8 mouse cellular contexts compared by ENCODE assay signal in the genomic region with DNA sequence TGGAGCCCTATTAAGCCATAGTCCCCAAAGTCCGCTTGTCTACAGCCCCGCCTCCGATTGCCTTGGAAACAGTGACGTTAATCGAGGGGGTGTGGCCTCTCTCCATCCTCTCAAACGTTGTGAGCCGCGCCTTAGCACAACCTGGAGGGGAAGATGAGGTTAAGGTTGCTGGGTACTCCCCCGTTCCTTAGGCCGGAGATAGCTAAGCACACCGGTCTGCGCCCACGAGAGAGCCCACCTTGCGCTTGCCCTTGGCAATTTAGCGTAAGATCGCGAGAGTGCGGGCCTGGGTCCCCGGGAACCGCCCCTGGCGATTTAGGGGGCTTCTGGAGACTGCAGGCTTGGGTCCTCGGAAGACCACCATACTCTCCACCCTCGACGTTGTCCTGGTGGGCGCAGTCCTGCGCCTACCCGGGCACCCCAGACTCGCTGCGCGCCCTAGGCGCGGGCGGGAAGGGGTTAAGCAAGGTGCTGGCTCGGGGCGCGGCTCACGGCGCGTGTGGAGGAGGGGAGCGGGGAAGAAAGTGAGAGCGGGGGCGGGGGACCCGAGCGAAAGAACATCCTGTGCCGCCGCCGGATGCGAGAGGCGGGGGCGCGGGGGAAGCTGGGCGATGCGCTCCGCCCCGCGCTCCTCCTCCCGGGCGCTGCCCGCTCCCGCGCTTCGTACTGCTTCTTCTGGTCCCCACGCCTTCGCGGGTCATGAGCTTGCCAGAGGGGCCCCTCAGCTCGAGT. TPM values are rescaled to one million over a fixed set of nuclear protein-coding genes. Genes with fewer than 3 reads are reported as not detected.
DNase-seq lines count a peak whose midpoint lies in the region; ATAC-seq and TF ChIP-seq lines count a peak whose summit lies in the region.

No protein-coding gene starts in this region.

- in situ Hi-C loops in ES-E14 (cut with MboI; ENCODE audit: low sequenced_read_pairs in 2 of 2, unreplicated experiment in 2 of 2) = no loop called here

- peak; percentile 65 to 73 for ATAC-seq in hematopoietic stem cell, adult 5-6 weeks (replicated peaks in 1 of 2; ENCODE audit: insufficient read depth in 1 of 2, low FRiP score in 2 of 2, low TSS enrichment in 1 of 2, low read depth in 1 of 2, poor library complexity in 2 of 2, severe bottlenecking in 2 of 2)
- peak; percentile 71 for ATAC-seq in lung, embryonic 14.5 days (ENCODE audit: insufficient read depth)
- peak; percentile 78 for ATAC-seq in neutrophil, adult 5-6 weeks (ENCODE audit: extremely low read depth, insufficient number of reproducible peaks, low FRiP score, poor library complexity, severe bottlenecking)

- under 1% methylated on average over 62 of the region's 66 CpGs for WGBS in lung, embryonic 14.5 days

- peaks cover 0 to 15% of the 10 kb centered on the region in 2 experiments; a peak in 2 of 4 replicates for H3K4me1 ChIP-seq in ES-E14 (ENCODE audit: control insufficient read depth in 2 of 2, insufficient read depth in 2 of 2, low read length in 2 of 2, poor library complexity in 1 of 2)
- H3K4me1 ChIP-seq in lung, embryonic 14.5 days (ENCODE audit: insufficient read depth) = peaks cover 9% of the 10 kb centered on the region; the same call in 1 of the 2 replicates

- no peaks in the 10 kb centered on the region for H3K9me3 ChIP-seq in ES-E14 (ENCODE audit: control insufficient read depth, insufficient read depth, low read depth, low read length)
- H3K9me3 ChIP-seq in lung, embryonic 14.5 days (ENCODE audit: low read depth, low read length) = no peaks in the 10 kb centered on the region

- peak; percentile 80 for DNase-seq in ES-E14 (ENCODE audit: low read depth, low spot score)
- peak; percentile 90 for DNase-seq in cerebellum, adult 11-12 months
- peak; percentile 80 for DNase-seq in forelimb bud, embryonic 11.5 days (ENCODE audit: low read depth, low spot score)
- peak; percentile 91 to 93 for DNase-seq in layer of hippocampus, adult 8-10 months (ENCODE audit: low spot score in 2 of 2)
- DNase-seq in lung, embryonic 14.5 days = peak; percentile 94
- DNase-seq in testis, postnatal 14 days (ENCODE audit: low spot score) = peak; percentile 87

- H3K27ac ChIP-seq in ES-E14 (ENCODE audit: insufficient read depth, low read depth, low read length, poor library complexity, severe bottlenecking) = peak overlapping the region; percentile 83
- H3K27ac ChIP-seq in lung, embryonic 14.5 days (ENCODE audit: low read depth) = peak overlapping the region; percentile 72

- no peaks in the 10 kb centered on the region for H3K27me3 ChIP-seq in lung, embryonic 14.5 days (ENCODE audit: insufficient read depth, low read length)

- peak overlapping the region; percentile 100 for H3K4me2 ChIP-seq in lung, embryonic 14.5 days

- H3K4me3 ChIP-seq in ES-E14 (ENCODE audit: insufficient read depth in 1 of 2, low read depth in 1 of 2, low read length in 2 of 2, poor library complexity in 1 of 2, severe bottlenecking in 1 of 2) = peak overlapping the region; percentile 71 to 81
- peak overlapping the region; percentile 69 for H3K4me3 ChIP-seq in lung, embryonic 14.5 days (ENCODE audit: low read depth, low read length)

- 0 out of 2 replicates have a peak, but pooled peaks have one; percentile 3 for TF ChIP-seq CTCF in lung, embryonic 14.5 days (IDR thresholded peaks at IDR 0.05; ENCODE audit: low read depth)

- peak overlapping the region; percentile 91 for H3K9ac ChIP-seq in ES-E14 (ENCODE audit: insufficient read depth, low read depth, low read length, poor library complexity, severe bottlenecking)
- peak overlapping the region; percentile 62 for H3K9ac ChIP-seq in lung, embryonic 14.5 days

- no peaks in the 10 kb centered on the region for H3K36me3 ChIP-seq in ES-E14 (ENCODE audit: control insufficient read depth, insufficient read depth, low read length, poor library complexity, severe bottlenecking)
- H3K36me3 ChIP-seq in lung, embryonic 14.5 days (ENCODE audit: insufficient read depth) = no peaks in the 10 kb centered on the region

TF ChIP-seq in ES-E14, 5 proteins besides CTCF, POLR2A, EP300 and RAD21:
- TF ChIP-seq CHD2 (IDR thresholded peaks at IDR 0.05; ENCODE audit: low read depth, low read length) (peak; percentile 90), HCFC1 (IDR thresholded peaks at IDR 0.05; ENCODE audit: borderline replicate concordance, insufficient read depth, low read length) (no peak)
TF ChIP-seq in ES-E14: peak in this region for 1.

RNA-seq across cellular contexts. Expression of gene Fkbp5, which starts 5.5 kb away (rescaled TPM):
- total RNA-seq in ES-E14 (2012; rRNA removed) = 43.6 and 45.7 TPM in 2 replicates
- 46.6 and 47.5 TPM in 2 replicates for total RNA-seq in hematopoietic stem cell, adult 5-6 weeks (2017)
- total RNA-seq in layer of hippocampus, adult 8-10 months (2022) = 10 to 100 TPM; 70.6 to 79.4 (median 72.7) TPM
- 8.3 and 8.7 TPM in 2 replicates for polyA plus RNA-seq in lung, embryonic 14.5 days (2014; fragmentation: Nextera tagmentation; extraction: Ambion mirVana)
- 18.0 and 19.4 TPM in 2 replicates for total RNA-seq in neutrophil, adult 5-6 weeks (2017)

RNA-seq across cellular contexts. Expression of gene Armc12, which starts 7.8 kb away (rescaled TPM):
- not detected in 2 replicates for total RNA-seq in ES-E14 (2012; rRNA removed)
- total RNA-seq in hematopoietic stem cell, adult 5-6 weeks (2017) = not detected in 2 replicates
- total RNA-seq in layer of hippocampus, adult 8-10 months (2022) = not detected
- not detected in 2 replicates for polyA plus RNA-seq in lung, embryonic 14.5 days (2014; fragmentation: Nextera tagmentation; extraction: Ambion mirVana)
- 0.61 TPM in 1 of 2 replicates, not detected in the other for total RNA-seq in neutrophil, adult 5-6 weeks (2017)

RNA-seq across cellular contexts. Expression of gene Clpsl2, which starts 26.4 kb away (rescaled TPM):
- not detected in 2 replicates for total RNA-seq in ES-E14 (2012; rRNA removed)
- not detected in 2 replicates for total RNA-seq in hematopoietic stem cell, adult 5-6 weeks (2017)
- total RNA-seq in layer of hippocampus, adult 8-10 months (2022) = not detected
- polyA plus RNA-seq in lung, embryonic 14.5 days (2014; fragmentation: Nextera tagmentation; extraction: Ambion mirVana) = not detected in 2 replicates
- not detected in 2 replicates for total RNA-seq in neutrophil, adult 5-6 weeks (2017)

RNA-seq across cellular contexts. Expression of gene Clps, which starts 37.8 kb away (rescaled TPM):
- 2.5 and 2.9 TPM in 2 replicates for total RNA-seq in ES-E14 (2012; rRNA removed)
- not detected in 2 replicates for total RNA-seq in hematopoietic stem cell, adult 5-6 weeks (2017)
- total RNA-seq in layer of hippocampus, adult 8-10 months (2022) = not detected
- 0.33 and 0.80 TPM in 2 replicates for polyA plus RNA-seq in lung, embryonic 14.5 days (2014; fragmentation: Nextera tagmentation; extraction: Ambion mirVana)
- not detected in 2 replicates for total RNA-seq in neutrophil, adult 5-6 weeks (2017)

RNA-seq across cellular contexts. Expression of gene Lhfpl5, which starts 52.7 kb away (rescaled TPM):
- total RNA-seq in ES-E14 (2012; rRNA removed) = 0.76 and 1.7 TPM in 2 replicates
- total RNA-seq in hematopoietic stem cell, adult 5-6 weeks (2017) = 0.13 TPM in 1 of 2 replicates, not detected in the other
- 1 to 10 TPM; 3.5 to 5.3 (median 4.2) TPM for total RNA-seq in layer of hippocampus, adult 8-10 months (2022)
- polyA plus RNA-seq in lung, embryonic 14.5 days (2014; fragmentation: Nextera tagmentation; extraction: Ambion mirVana) = 0.20 and 0.32 TPM in 2 replicates
- total RNA-seq in neutrophil, adult 5-6 weeks (2017) = not detected in 2 replicates

Comparison
In these comparisons a context has a peak if more than half of its experiments do, and no peak if none do; other contexts are left out.
1. Peak in every context shown above with its lines: DNase-seq, ATAC-seq, H3K4me3 ChIP-seq and H3K27ac ChIP-seq.